Mouse (Mus musculus) midbrain, embryonic 14.5 days (tissue): ENCODE measurements around the gene Gm8332. TPM values are rescaled to one million over a fixed set of nuclear protein-coding genes. Genes with fewer than 3 reads are reported as not detected.
"Not testable (repeated sequence)": the region's sequence is repeated elsewhere in the genome, so short reads cannot be mapped to it uniquely, and the experiment has no call there.

Experiments
- ATAC-seq: fragments of 200-750 bp; cut with Nextera tagmentation; 2 replicates; pipeline ENCODE4 v1.8.0; 2017; ENCODE audit warnings: moderate number of reproducible peaks, moderate library complexity; ENCODE audit not compliant: low FRiP score, low TSS enrichment
- DNase-seq: peaks from one replicate; pipeline ENCODE4 v3.0.0-alpha.2; 2015
- H3K27ac ChIP-seq: fragments of 300-500 bp; sonication (generic); replicated peaks from 2 replicates; pipeline ENCODE4 v1.5.1; 2014; ENCODE audit warnings: mild to moderate bottlenecking, low read depth, low read length, moderate library complexity
- H3K27me3 ChIP-seq: fragments of 300-500 bp; sonication (generic); 2 replicates; pipeline ENCODE4 v1.6.1; 2014; ENCODE audit warnings: low read length, control low read depth, mixed read lengths; ENCODE audit not compliant: control insufficient read depth, insufficient read depth
- H3K36me3 ChIP-seq: fragments of 300-500 bp; sonication (generic); 2 replicates; pipeline ENCODE4 v1.6.1; 2014; ENCODE audit warnings: low read length, control low read depth; ENCODE audit not compliant: control insufficient read depth, insufficient read depth
- H3K4me1 ChIP-seq: fragments of 300-500 bp; sonication (generic); 2 replicates; pipeline ENCODE4 v1.6.1; 2014; ENCODE audit warnings: mild to moderate bottlenecking, antibody characterized with exemption, low read length, control low read depth; ENCODE audit not compliant: control insufficient read depth, insufficient read depth
- H3K4me2 ChIP-seq: fragments of 300-500 bp; sonication (generic); 2 replicates; pipeline ENCODE4 v1.6.1; 2014; ENCODE audit warnings: mild to moderate bottlenecking, low read length, moderate library complexity
- H3K4me3 ChIP-seq: fragments of 300-500 bp; sonication (generic); replicated peaks from 2 replicates; pipeline ENCODE4 v1.5.1; 2014; ENCODE audit warnings: low read depth, low read length
- H3K9ac ChIP-seq: fragments of 300-500 bp; sonication (generic); replicated peaks from 2 replicates; pipeline ENCODE4 v1.6.1; 2014; ENCODE audit warnings: mild to moderate bottlenecking, low read length, moderate library complexity
- H3K9me3 ChIP-seq: fragments of 300-500 bp; sonication (generic); 2 replicates; pipeline ENCODE4 v1.6.1; 2016; ENCODE audit warnings: low read length, control low read depth, mixed read lengths; ENCODE audit not compliant: control insufficient read depth
- WGBS: fragments of 180-500 bp; shearing (Covaris S2); extraction: QIAGEN DNeasy Blood & Tissue Kit; methylation state at CpG from one replicate; pipeline ENCODE4 v1.1.7; 2014; 5-methylcytosine and 5-hydroxymethylcytosine counted together
- polyA plus RNA-seq: library from polyadenylated mRNA; unstranded; fragments of >200 nt; fragmentation: Nextera tagmentation; extraction: Ambion mirVana; gene quantifications from 2 replicates; pipeline ENCODE4 v1.2.1, GENCODE M21; 2014

Gene Gm8332
- not detected in 2 replicates for polyA plus RNA-seq

- H3K4me1 ChIP-seq, H3K4me3 ChIP-seq, H3K27ac ChIP-seq, H3K9me3 ChIP-seq, H3K36me3 ChIP-seq, H3K27me3 ChIP-seq, ATAC-seq, DNase-seq, H3K4me2 ChIP-seq, H3K9ac ChIP-seq: not testable (repeated sequence)
- WGBS: 81% methylated on average over 1 of the region's 2 CpGs
Measured at GRCm38 (mm10) chr12:88250000-88250399, at the start of gene Gm8332. Gene Gm8332 (minus strand): TSS chr12:88250100.

DNA sequence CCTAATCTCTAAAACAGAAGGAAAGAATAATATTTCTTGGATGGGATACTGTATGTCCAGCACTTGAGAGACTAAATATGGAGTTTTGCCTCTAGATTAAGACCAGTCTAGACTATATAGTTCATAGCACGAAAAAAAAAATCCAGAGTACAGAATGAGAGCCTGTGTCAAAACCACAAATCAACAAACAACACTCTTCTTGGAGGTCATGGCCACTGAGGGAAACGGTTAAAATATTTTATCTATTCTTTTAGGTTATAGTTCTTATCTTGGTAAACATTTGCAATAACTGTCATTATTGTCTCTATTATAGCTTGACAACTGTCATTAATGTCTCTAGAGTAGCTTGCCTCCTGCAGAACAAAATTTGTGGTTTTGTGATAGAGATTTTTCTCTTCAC, 47.3 kb upstream of the Gm8332 start:
- not testable (repeated sequence) for H3K4me1 ChIP-seq, H3K27ac ChIP-seq, H3K4me3 ChIP-seq, H3K4me2 ChIP-seq, DNase-seq, ATAC-seq, H3K9ac ChIP-seq, H3K9me3 ChIP-seq, H3K36me3 ChIP-seq, H3K27me3 ChIP-seq
- WGBS: 83% methylated on average over 2 of the region's 2 CpGs

GRCm38 (mm10) chr12:88293082-88293481, 43.2 kb upstream of the Gm8332 start:
- not testable (repeated sequence) for H3K9ac ChIP-seq, H3K27me3 ChIP-seq, H3K4me3 ChIP-seq, H3K4me2 ChIP-seq, H3K4me1 ChIP-seq, H3K36me3 ChIP-seq, H3K9me3 ChIP-seq, H3K27ac ChIP-seq, ATAC-seq, DNase-seq
- WGBS: 83% methylated on average over 4 of the region's 4 CpGs

- H3K36me3 ChIP-seq, ATAC-seq, DNase-seq, H3K9me3 ChIP-seq, H3K4me1 ChIP-seq, H3K27ac ChIP-seq, H3K9ac ChIP-seq, H3K4me3 ChIP-seq, H3K4me2 ChIP-seq, H3K27me3 ChIP-seq: not testable (repeated sequence)
- WGBS: 89% methylated on average over 4 of the region's 5 CpGs
Measured at GRCm38 (mm10) chr12:88285224-88285623, 35.3 kb upstream of the Gm8332 start.

- H3K4me1 ChIP-seq, H3K9ac ChIP-seq, H3K27ac ChIP-seq, H3K4me3 ChIP-seq, H3K27me3 ChIP-seq, DNase-seq, ATAC-seq, H3K36me3 ChIP-seq, H3K9me3 ChIP-seq, H3K4me2 ChIP-seq: not testable (repeated sequence)
- WGBS: 92% methylated on average over 5 of the region's 5 CpGs
Measured at GRCm38 (mm10) chr12:88274400-88274799, 24.5 kb upstream of the Gm8332 start, which contains the start of gene Gm5662. Gene Gm5662 (minus strand): TSS chr12:88274500.

DNA sequence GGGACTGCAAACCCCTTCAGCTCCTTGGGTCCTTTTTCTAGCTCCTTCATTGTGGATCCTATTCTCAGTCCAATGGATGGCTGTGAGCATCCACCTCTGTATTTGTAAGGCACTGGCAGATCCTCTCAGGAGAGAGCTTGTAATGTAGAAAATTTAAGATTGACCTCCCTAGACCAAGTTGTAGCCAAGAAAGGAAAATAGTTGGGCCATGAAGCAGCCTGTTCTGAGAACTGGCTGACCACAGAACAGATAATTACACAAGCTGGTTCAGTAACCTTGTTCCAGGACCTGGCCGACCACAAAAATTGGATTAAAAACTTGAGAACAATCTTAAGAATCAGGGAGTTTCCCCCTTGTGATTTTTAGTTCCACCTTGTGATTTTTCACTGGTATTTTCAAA, 7.3 kb upstream of the Gm8332 start:
- no peaks in the 10 kb centered on the region for H3K27me3 ChIP-seq
- ATAC-seq (no peak), DNase-seq (no peak)
- H3K27ac ChIP-seq: no peak overlapping the region
- no peaks in the 10 kb centered on the region for H3K4me1 ChIP-seq
- no peak overlapping the region for H3K4me3 ChIP-seq
- 55% methylated on average over 1 of the region's 1 CpGs for WGBS
- H3K36me3 ChIP-seq: no peaks in the 10 kb centered on the region
- H3K9me3 ChIP-seq: 0 out of 2 replicates have a peak, but pooled peaks cover 4% of the 10 kb centered on the region
- no peak overlapping the region for H3K9ac ChIP-seq
- H3K4me2 ChIP-seq: no peak overlapping the region

DNA sequence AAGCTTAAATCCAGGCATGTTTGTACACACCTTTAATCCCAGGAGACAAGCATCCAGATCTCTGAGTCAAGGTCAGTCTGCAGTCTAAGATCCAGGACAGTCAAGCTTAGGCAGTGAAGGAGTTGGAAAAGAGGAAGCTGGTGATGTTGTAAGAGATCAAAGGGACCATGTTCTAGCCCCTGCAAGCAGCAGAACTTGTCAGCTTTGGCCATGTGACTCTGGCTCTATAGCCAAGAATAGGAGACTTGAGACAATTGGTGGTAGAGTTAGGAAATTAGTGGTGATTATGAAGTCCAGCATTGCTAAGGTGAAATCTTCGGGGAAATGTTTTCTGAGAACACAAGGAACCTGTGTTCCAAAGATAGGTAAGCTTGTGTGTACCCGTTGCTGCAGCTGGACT, 6.0 kb upstream of the Gm8332 start:
- WGBS: 68% methylated on average over 2 of the region's 2 CpGs
- not testable (repeated sequence) for H3K27me3 ChIP-seq, H3K36me3 ChIP-seq, H3K4me2 ChIP-seq, H3K27ac ChIP-seq, H3K4me1 ChIP-seq, H3K9me3 ChIP-seq, H3K4me3 ChIP-seq, H3K9ac ChIP-seq, ATAC-seq, DNase-seq

- H3K4me2 ChIP-seq, H3K27me3 ChIP-seq, H3K36me3 ChIP-seq, DNase-seq, H3K4me3 ChIP-seq, H3K4me1 ChIP-seq, H3K9me3 ChIP-seq, H3K9ac ChIP-seq, ATAC-seq, H3K27ac ChIP-seq: not testable (repeated sequence)
Measured at GRCm38 (mm10) chr12:88245786-88246185, 4.1 kb downstream of the Gm8332 start.

DNA sequence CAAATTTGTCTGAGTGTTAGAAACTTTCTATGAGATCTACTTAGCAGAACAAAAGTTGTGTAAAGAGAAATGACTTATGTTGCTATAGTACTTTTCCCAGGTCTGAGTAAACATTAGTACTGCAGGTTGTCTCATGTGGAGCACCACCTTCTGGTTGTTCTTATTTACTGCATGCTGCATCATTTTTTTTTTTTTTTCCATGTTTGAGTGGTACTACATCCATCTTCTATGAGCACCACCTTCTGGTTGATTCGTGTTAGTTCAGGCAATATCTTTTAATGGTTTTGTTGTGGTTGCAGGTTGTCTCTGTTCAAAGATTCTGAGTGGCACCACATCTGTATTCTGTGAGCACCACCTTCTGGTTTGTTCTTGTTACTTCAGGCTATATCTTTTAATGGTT, 7.0 kb downstream of the Gm8332 start:
- not testable (repeated sequence) for H3K4me2 ChIP-seq, H3K27me3 ChIP-seq, H3K4me1 ChIP-seq, H3K4me3 ChIP-seq, DNase-seq, ATAC-seq, H3K9me3 ChIP-seq, H3K9ac ChIP-seq, H3K27ac ChIP-seq, H3K36me3 ChIP-seq
- WGBS: 61% methylated on average over 1 of the region's 1 CpGs
